Mouse (Mus musculus): Measurements from ENCODE around the gene Pex7. TPM values are rescaled to one million over a fixed set of nuclear protein-coding genes. Genes with fewer than 3 reads are reported as not detected.

Gene Pex7
- polyA plus RNA-seq, 1 experiment from 2014 or later, result 33.7 TPM

GRCm38 (mm10) chr10:19941914-19942313 is 34.4 kb upstream of the Pex7 start:
- H3K36me3 ChIP-seq, result no peaks in the 10 kb centered on the region
- peaks cover 9% of the 10 kb centered on the region; the same call in 1 of the 2 replicates for H3K4me1 ChIP-seq
- 84% methylated on average over 9 of the region's 9 CpGs for WGBS
- no peaks in the 10 kb centered on the region for H3K27me3 ChIP-seq
- no peak for ATAC-seq (ENCODE audit: borderline replicate concordance, extremely low read depth, low FRiP score, low TSS enrichment)
- H3K4me3 ChIP-seq, result no peak overlapping the region
- no peak overlapping the region for H3K27ac ChIP-seq
- no peak overlapping the region for H3K9ac ChIP-seq
- no peak overlapping the region for H3K4me2 ChIP-seq
- no peaks in the 10 kb centered on the region for H3K9me3 ChIP-seq

GRCm38 (mm10) chr10:19941063-19941462 is 33.6 kb upstream of the Pex7 start:
- no peak for ATAC-seq (ENCODE audit: borderline replicate concordance, extremely low read depth, low FRiP score, low TSS enrichment)
- Histone ChIP-seq H3K27ac (no peak overlapping the region), H3K4me2 (no peak overlapping the region), H3K9me3 (no peaks in the 10 kb centered on the region), H3K9ac (no peak overlapping the region), H3K4me1 (peaks cover 15% of the 10 kb centered on the region; the same call in 1 of the 2 replicates), H3K4me3 (no peak overlapping the region), H3K36me3 (no peaks in the 10 kb centered on the region), H3K27me3 (no peaks in the 10 kb centered on the region)
- 48% methylated on average over 6 of the region's 6 CpGs for WGBS

- H3K27ac ChIP-seq, result no peak overlapping the region
- H3K4me3 ChIP-seq, result no peak overlapping the region
- WGBS, result 88% methylated on average over 8 of the region's 8 CpGs
- H3K9ac ChIP-seq, result no peak overlapping the region
- peaks cover 12% of the 10 kb centered on the region; the same call in 1 of the 2 replicates for H3K4me1 ChIP-seq
- H3K9me3 ChIP-seq, result no peaks in the 10 kb centered on the region
- H3K4me2 ChIP-seq, result no peak overlapping the region
- ATAC-seq (ENCODE audit: borderline replicate concordance, extremely low read depth, low FRiP score, low TSS enrichment), result no peak
- H3K36me3 ChIP-seq, result no peaks in the 10 kb centered on the region
- H3K27me3 ChIP-seq, result no peaks in the 10 kb centered on the region
Measured at GRCm38 (mm10) chr10:19940626-19941025, 33.1 kb upstream of the Pex7 start.

GRCm38 (mm10) chr10:19940127-19940526 is 32.6 kb upstream of the Pex7 start:
- ATAC-seq (ENCODE audit: borderline replicate concordance, extremely low read depth, low FRiP score, low TSS enrichment), result no peak
- no peak overlapping the region for H3K4me2 ChIP-seq
- no peaks in the 10 kb centered on the region for H3K9me3 ChIP-seq
- H3K4me3 ChIP-seq, result no peak overlapping the region
- H3K27me3 ChIP-seq, result no peaks in the 10 kb centered on the region
- no peak overlapping the region for H3K9ac ChIP-seq
- H3K27ac ChIP-seq, result no peak overlapping the region
- H3K36me3 ChIP-seq, result no peaks in the 10 kb centered on the region
- WGBS, result 87% methylated on average over 7 of the region's 7 CpGs
- H3K4me1 ChIP-seq, result peaks cover 14% of the 10 kb centered on the region; the same call in 1 of the 2 replicates

- Histone ChIP-seq H3K36me3 (no peaks in the 10 kb centered on the region), H3K4me3 (no peak overlapping the region), H3K9ac (no peak overlapping the region), H3K4me1 (peaks cover 14% of the 10 kb centered on the region; the same call in 1 of the 2 replicates), H3K27me3 (no peaks in the 10 kb centered on the region), H3K27ac (no peak overlapping the region), H3K4me2 (no peak overlapping the region), H3K9me3 (no peaks in the 10 kb centered on the region)
- ATAC-seq (ENCODE audit: borderline replicate concordance, extremely low read depth, low FRiP score, low TSS enrichment), result no peak
- WGBS, result 51% methylated on average over 8 of the region's 8 CpGs
Measured at GRCm38 (mm10) chr10:19939282-19939705, 31.8 kb upstream of the Pex7 start.

GRCm38 (mm10) chr10:19938738-19939137 is 31.2 kb upstream of the Pex7 start:
- no peaks in the 10 kb centered on the region for H3K27me3 ChIP-seq
- H3K4me1 ChIP-seq, result peaks cover 14% of the 10 kb centered on the region; the same call in 1 of the 2 replicates
- 81% methylated on average over 6 of the region's 6 CpGs for WGBS
- no peak for ATAC-seq (ENCODE audit: borderline replicate concordance, extremely low read depth, low FRiP score, low TSS enrichment)
- H3K4me3 ChIP-seq, result no peak overlapping the region
- no peaks in the 10 kb centered on the region for H3K9me3 ChIP-seq
- H3K9ac ChIP-seq, result no peak overlapping the region
- H3K27ac ChIP-seq, result no peak overlapping the region
- H3K36me3 ChIP-seq, result no peaks in the 10 kb centered on the region
- no peak overlapping the region for H3K4me2 ChIP-seq

GRCm38 (mm10) chr10:19936961-19937708 is 29.6 kb upstream of the Pex7 start:
- Histone ChIP-seq H3K27ac (no peak overlapping the region), H3K4me1 (peaks cover 17% of the 10 kb centered on the region), H3K36me3 (no peaks in the 10 kb centered on the region), H3K27me3 (peaks cover 6% of the 10 kb centered on the region; the same call in 1 of the 2 replicates), H3K4me3 (no peak overlapping the region), H3K9ac (no peak overlapping the region), H3K4me2 (peak overlapping the region; percentile 23), H3K9me3 (no peaks in the 10 kb centered on the region)
- WGBS, result 76% methylated on average over 9 of the region's 9 CpGs
- no peak for ATAC-seq (ENCODE audit: borderline replicate concordance, extremely low read depth, low FRiP score, low TSS enrichment)

- Histone ChIP-seq H3K36me3 (no peaks in the 10 kb centered on the region), H3K4me1 (peaks cover 17% of the 10 kb centered on the region), H3K9me3 (no peaks in the 10 kb centered on the region), H3K9ac (no peak overlapping the region), H3K27me3 (peaks cover 7% of the 10 kb centered on the region; the same call in 1 of the 2 replicates), H3K4me3 (peak overlapping the region; percentile 84; the same call in 1 of the 2 replicates), H3K4me2 (peak overlapping the region; percentile 99), H3K27ac (no peak overlapping the region)
- ATAC-seq (ENCODE audit: borderline replicate concordance, extremely low read depth, low FRiP score, low TSS enrichment), result no peak
- 43% methylated on average over 4 of the region's 4 CpGs for WGBS
Measured at GRCm38 (mm10) chr10:19935821-19936367, 28.4 kb upstream of the Pex7 start.

- no peaks in the 10 kb centered on the region for H3K9me3 ChIP-seq
- H3K27ac ChIP-seq, result peak overlapping the region; percentile 89; the same call in 1 of the 2 replicates
- peak overlapping the region; percentile 70 for H3K9ac ChIP-seq
- peak overlapping the region; percentile 99 for H3K4me2 ChIP-seq
- no peaks in the 10 kb centered on the region for H3K36me3 ChIP-seq
- WGBS, result 3% methylated on average over 10 of the region's 10 CpGs
- peaks cover 17% of the 10 kb centered on the region for H3K4me1 ChIP-seq
- peaks cover 7% of the 10 kb centered on the region; the same call in 1 of the 2 replicates for H3K27me3 ChIP-seq
- ATAC-seq (ENCODE audit: borderline replicate concordance, extremely low read depth, low FRiP score, low TSS enrichment), result no peak
- peak overlapping the region; percentile 84 for H3K4me3 ChIP-seq
Measured at GRCm38 (mm10) chr10:19935295-19935623, 27.8 kb upstream of the Pex7 start.

- peaks cover 17% of the 10 kb centered on the region for H3K4me1 ChIP-seq
- peak within 1 kb of the TSS; percentile 84 for H3K4me3 ChIP-seq
- H3K36me3 ChIP-seq, result no peaks in the 10 kb centered on the region
- H3K4me2 ChIP-seq, result peak within 1 kb of the TSS; percentile 99
- ATAC-seq (ENCODE audit: borderline replicate concordance, extremely low read depth, low FRiP score, low TSS enrichment), result peak; percentile 74
- H3K27ac ChIP-seq, result peak within 1 kb of the TSS; percentile 89
- H3K9me3 ChIP-seq, result no peaks in the 10 kb centered on the region
- peaks cover 7% of the 10 kb centered on the region; the same call in 1 of the 2 replicates for H3K27me3 ChIP-seq
- H3K9ac ChIP-seq, result peak within 1 kb of the TSS; percentile 70
- under 1% methylated on average over 71 of the region's 95 CpGs for WGBS
Measured at GRCm38 (mm10) chr10:19934384-19935294, 27.1 kb upstream of the Pex7 start, which contains the start of gene Map3k5. TSS of gene Map3k5 (plus strand) at chr10:19934472.

- Histone ChIP-seq H3K27ac (peak overlapping the region; percentile 89), H3K9me3 (no peaks in the 10 kb centered on the region), H3K4me1 (peaks cover 13% of the 10 kb centered on the region; the same call in 1 of the 2 replicates), H3K36me3 (no peaks in the 10 kb centered on the region), H3K9ac (peak overlapping the region; percentile 70), H3K4me2 (peak overlapping the region; percentile 99), H3K27me3 (peaks cover 7% of the 10 kb centered on the region; the same call in 1 of the 2 replicates), H3K4me3 (peak overlapping the region; percentile 84)
- peak; percentile 87 for ATAC-seq (ENCODE audit: borderline replicate concordance, extremely low read depth, low FRiP score, low TSS enrichment)
- WGBS, result under 1% methylated on average over 75 of the region's 97 CpGs
Measured at GRCm38 (mm10) chr10:19933511-19934383, 26.3 kb upstream of the Pex7 start.

All from lung, embryonic 15.5 days (tissue).